Mouse (Mus musculus): ENCODE data around the gene Kcnk4.
A peak's percentile ranks its signal among the peaks of the same experiment; 100 is the strongest.

Kcnk4 gene

DNA sequence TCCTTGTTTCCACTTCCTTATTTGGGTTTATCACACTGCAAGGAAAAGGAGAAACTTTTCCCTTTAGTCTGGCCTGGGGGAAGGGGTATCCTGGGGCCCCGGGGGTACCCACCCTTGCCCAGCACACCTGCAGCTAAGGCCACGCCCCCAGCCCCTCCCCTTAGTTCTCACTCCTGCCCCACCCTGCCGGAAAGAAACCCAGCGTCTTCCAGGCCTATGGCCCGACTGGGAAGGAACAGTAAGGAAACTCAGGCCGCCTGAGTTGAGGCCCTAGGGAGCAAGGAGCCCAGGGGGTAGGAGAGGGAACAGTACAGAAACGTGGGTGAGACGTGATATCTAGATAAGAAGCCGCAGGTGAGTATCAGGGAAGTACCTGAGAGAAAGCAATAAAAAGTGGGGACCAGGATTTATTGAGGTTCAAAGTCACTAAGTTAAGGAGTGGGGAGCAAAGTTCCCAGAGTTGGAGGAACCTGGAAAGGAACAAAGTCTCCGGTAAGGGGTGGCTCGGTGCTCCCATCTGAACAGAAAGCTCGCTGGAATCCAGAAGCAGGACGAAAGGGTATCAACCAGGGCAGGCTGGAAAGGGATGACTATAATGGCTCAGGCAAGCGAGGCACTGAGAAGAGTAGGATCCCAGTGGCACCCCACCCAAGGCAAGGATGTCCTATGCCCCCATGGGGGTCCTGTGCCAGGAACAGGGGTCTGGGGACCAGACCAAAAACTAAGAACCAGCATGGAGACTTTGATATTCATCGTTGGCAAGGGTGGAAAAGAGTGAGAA, 34.4 kb upstream of the Kcnk4 start:
- no peak for DNase-seq (ENCODE audit: low read depth, low spot score)

GRCm38 (mm10) chr19:6956461-6956860, 22.1 kb upstream of the Kcnk4 start:
- no peak for DNase-seq (ENCODE audit: low read depth, low spot score)

DNA sequence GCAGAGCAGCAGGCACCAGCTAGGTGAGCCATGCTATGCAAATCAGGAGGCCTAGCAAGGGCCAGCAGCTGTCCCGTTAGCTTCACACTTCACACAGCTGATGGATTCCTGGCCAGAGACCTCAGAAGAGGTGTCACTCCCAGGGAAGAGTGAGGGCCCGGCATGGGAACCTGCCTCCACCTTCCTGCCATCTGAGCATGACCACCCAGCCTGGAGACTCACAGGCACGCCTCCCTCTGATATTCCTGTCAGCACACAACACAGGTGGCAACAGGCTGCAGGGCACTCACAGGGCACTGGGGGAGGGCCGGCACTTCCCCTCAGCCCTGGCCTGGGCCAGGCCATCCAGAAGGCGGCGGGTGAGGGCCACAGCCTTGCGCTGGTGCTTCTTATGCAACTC, 21.1 kb upstream of the Kcnk4 start:
- DNase-seq (ENCODE audit: low read depth, low spot score), result no peak

DNA sequence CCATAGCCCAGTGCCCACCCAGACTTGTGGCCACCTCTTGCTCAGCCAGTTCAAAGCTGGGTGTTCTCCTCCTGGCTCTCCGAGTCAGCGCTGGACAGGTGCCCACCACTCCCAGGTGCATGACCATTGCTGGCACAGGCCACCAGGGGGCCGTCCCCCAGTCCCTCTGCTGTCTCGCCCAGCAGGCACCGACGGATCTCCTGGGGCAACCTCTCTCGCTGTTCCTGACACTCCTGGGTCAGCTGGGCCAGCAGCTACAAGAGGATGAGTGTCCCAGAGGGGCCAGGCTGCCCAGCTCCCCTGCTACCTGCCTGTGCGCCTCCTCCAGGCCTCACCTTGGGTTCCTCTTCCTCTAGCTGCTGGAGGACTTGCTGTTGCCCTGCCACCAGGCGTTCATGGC, 19.7 kb upstream of the Kcnk4 start:
- no peak for DNase-seq (ENCODE audit: low read depth, low spot score)

DNA sequence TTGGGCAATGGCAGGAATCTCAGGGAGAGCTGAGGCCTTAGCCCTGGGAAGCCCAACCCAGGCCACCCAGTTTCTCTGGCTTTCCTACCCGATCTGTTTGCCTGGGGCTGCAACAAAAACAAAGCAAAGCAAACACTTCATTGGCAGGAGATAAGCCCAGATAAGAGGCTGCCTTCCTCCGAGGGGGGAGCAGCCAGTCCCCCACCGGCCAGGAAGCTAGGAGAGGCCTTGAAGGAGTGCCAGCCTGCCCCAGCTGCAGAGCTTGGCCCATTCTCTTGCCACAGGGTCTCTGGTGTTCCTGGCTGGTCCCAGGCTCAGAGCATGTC, 18.4 kb upstream of the Kcnk4 start:
- no peak for DNase-seq (ENCODE audit: low read depth, low spot score)

DNA sequence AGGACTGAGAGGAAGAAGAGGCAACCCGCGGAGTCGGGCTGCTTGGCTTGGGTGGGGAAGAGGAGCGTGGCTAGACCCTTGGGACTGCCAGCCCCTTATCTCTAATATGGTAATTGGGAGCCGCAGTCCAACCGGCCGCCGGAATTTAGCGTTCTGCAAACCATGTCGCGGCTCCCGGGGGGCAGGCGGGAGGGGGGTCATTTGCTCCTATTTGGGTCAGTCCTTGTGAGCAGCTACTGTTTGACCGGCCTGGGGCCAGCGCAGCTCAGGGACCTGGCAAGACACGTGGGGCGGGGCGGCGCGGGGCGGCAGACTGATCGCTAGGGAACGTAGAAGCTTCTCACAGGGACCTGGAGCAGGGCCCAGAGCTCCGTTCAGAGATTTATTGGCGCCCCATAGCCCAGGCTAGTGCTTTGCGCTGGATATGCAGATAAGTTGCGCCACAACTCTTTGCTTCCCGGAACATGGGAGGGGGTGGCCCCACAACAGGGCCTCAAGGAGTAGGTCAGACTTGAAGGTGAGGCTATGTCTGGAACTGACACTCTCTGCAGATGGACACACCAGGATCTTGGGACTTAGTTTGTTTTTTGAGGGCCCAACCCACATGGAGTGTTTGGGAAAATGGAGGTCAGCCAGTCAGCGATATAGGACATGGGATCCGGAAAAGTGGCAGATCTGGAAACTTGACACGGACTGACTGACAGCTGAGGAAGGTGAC, 17.8 kb upstream of the Kcnk4 start:
- DNase-seq (ENCODE audit: low read depth, low spot score), result peak; percentile 39

- peak; percentile 88 for DNase-seq (ENCODE audit: low read depth, low spot score)
Observed at GRCm38 (mm10) chr19:6951381-6951968, 17.2 kb upstream of the Kcnk4 start.

GRCm38 (mm10) chr19:6950613-6951153, 16.4 kb upstream of the Kcnk4 start:
- DNase-seq (ENCODE audit: low read depth, low spot score), result no peak

- no peak for DNase-seq (ENCODE audit: low read depth, low spot score)
Observed at GRCm38 (mm10) chr19:6949951-6950350, 15.6 kb upstream of the Kcnk4 start.

- no peak for DNase-seq (ENCODE audit: low read depth, low spot score)
Observed at GRCm38 (mm10) chr19:6949532-6949931, 15.2 kb upstream of the Kcnk4 start.

DNA sequence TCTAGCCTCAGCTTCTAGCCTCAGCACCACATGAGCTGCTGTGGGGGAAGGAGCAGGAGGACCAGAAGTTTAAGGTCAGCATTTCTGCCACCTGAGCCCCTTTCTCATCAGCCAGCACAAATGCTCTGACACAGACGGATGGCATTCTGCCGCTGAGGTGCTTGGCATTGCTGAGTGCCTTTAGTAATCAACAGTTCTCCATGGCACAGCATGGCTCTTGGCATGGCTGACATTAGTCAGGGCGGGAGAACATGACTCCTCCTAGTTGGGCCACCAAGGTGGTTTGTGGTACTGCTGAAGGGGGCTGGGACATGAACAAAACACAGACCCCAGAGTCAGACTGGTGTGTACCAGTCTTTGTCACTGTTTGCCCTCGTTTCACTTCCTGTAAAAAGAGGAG, 13.9 kb upstream of the Kcnk4 start:
- no peak for DNase-seq (ENCODE audit: low read depth, low spot score)

- no peak for DNase-seq (ENCODE audit: low read depth, low spot score)
Observed at GRCm38 (mm10) chr19:6947742-6948141, 13.4 kb upstream of the Kcnk4 start.

- no peak for DNase-seq (ENCODE audit: low read depth, low spot score)
Observed at GRCm38 (mm10) chr19:6943709-6944108, 9.4 kb upstream of the Kcnk4 start.

GRCm38 (mm10) chr19:6942764-6943163, 8.4 kb upstream of the Kcnk4 start:
- DNase-seq (ENCODE audit: low read depth, low spot score), result no peak

DNA sequence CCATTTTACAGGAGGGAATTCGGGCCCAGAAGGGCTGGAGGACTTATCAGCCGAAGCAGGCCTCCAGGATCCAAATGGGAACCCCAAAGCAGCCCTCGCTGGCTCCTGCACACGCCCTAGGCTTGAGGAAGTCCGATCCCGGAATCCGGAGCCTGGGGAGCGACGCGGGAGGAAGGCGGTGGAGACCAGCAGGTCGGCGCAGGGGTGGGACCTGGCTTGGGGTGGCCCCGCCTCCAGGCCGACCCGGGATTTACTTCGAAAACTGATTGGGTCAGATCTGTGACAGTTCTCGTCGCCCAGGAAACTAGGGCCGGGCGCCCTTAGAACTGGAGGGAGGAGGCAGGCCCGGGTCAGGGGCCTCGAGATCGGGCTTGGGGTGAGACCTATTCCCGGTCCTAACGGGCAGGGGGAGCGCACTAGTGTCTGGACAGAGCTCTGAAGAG, 8.0 kb upstream of the Kcnk4 start, which contains the start of gene Gpr137:
Gpr137 (minus strand) TSS at position 232 of the 443 bp plus-strand sequence.
- DNase-seq (ENCODE audit: low read depth, low spot score), result peak; percentile 76

DNA sequence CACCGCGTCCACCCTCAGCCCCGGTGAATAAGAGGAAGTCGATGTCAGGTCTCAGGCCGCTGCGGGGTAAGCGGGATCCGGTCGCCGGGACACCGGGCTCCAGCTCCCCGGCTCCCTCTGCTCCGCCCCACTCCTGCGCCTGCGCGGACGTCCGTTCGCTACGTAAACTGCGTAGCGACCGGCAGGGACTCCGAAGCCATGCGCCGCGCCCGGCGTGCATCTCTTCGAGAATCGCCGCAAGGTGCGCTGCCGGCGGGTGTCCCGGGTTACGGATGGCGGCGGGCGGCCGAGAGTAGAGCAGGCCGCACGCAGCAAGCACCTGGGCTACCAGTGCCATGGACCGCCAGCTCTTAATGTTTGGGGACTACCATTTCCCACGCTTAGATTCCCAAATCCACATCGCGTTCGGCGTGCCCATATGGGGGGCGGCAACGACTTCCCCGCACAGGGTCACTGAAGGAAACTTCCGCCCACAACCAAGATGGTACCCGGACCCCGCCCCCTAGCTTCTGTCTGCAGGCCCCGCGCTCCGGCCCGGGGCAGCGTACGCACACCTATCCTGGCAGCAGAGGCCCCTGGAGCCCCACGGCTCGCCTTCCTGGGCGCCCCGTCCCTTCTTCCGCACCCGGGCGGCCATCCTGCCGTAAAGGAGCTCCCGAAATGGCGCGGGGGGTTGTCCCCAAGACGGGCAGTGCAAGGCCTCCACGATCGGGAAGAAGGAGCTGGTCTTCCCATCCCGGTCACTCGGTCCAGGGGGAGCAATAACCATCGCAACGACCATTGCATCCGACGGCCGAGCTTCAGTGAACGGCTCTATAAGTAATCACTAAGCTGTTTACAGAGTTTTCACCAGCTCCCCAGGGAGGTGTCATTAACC, 7.3 kb upstream of the Kcnk4 start, which contains the start of gene Bad:
Bad (plus strand) TSS at position 490 of the 877 bp plus-strand sequence.
- DNase-seq (ENCODE audit: low read depth, low spot score), result peak; percentile 94

DNA sequence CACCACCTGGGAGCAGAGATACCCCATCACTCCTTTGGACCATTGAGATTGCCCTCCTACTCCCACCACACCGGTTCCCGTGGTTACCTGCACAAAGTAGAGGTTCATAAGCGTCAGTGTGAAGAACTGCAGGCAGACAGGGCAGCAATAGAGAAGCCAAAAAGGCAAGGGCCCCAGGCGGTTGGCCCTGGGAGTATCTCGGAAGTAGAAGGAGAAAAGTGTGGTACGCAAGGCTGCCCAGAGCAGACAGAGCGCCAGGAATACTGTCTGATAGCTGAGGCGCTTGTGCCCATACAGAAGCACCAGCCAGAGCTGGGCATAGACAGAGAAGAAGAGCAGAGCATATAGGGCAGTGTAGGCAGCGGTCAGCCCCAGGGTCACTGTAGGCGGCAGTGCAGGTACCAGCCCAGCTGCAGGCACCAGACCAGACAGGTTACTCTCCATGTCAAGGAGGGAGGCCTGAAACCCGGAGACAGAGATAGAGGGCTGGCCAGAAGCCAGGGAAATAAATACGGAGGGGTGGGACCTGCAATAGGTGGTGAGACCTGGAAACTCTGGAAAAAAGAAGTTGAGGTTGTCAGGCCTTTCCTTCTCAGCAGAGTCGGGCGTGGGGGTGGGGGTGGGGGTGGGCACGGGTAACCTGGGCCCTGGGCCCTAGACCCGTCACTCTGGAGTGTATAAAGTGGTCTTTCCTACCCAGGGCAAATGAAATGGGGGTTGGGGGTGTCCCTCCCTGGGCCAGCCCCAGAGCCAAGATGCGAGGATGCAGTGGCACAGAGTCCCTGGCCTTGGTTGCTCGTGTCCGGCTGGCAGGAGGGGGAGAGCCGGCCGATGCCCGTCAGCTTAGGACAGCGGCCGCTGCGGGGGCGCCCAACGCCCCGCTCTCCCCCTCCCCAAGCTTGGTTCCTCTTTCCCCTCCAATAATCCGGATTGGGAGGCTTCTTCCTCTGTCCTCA, 6.4 kb upstream of the Kcnk4 start:
- DNase-seq (ENCODE audit: low read depth, low spot score), result no peak

- DNase-seq (ENCODE audit: low read depth, low spot score), result no peak
Observed at GRCm38 (mm10) chr19:6939106-6940002, 5.0 kb upstream of the Kcnk4 start.

Data from retina, postnatal 7 days (tissue).